Mouse (Mus musculus) olfactory bulb, adult 2 months (tissue): ENCODE data around the gene Phlda1. TPM values are rescaled to one million over a fixed set of nuclear protein-coding genes. Genes with fewer than 3 reads are reported as not detected.

Source experiments
- H3K27ac ChIP-seq: fragments of 200-500 bp; 2 replicates; pipeline ENCODE4 v1.5.1; 2012; ENCODE audit warnings: low read depth, low read length; ENCODE audit not compliant: insufficient read depth
- H3K4me1 ChIP-seq: fragments of 200-500 bp; 2 replicates; pipeline ENCODE4 v1.6.1; 2012; ENCODE audit warnings: low read length; ENCODE audit not compliant: control insufficient read depth, insufficient read depth
- H3K4me3 ChIP-seq: fragments of 200-500 bp; 2 replicates; pipeline ENCODE4 v1.5.1; 2012; ENCODE audit warnings: mild to moderate bottlenecking, low read depth, low read length, moderate library complexity; ENCODE audit not compliant: insufficient read depth
- CTCF ChIP-seq: fragments of 200-500 bp; IDR thresholded peaks from 2 replicates; pipeline ENCODE4 v1.5.1; 2012; ENCODE audit warnings: low read depth, mild to moderate bottlenecking, low read length, moderate library complexity; ENCODE audit not compliant: insufficient read depth
- POLR2A ChIP-seq: fragments of 200-500 bp; IDR thresholded peaks from 2 replicates; pipeline ENCODE4 v1.6.1; 2012; ENCODE audit warnings: mild to moderate bottlenecking, low read depth, low read length, moderate library complexity; ENCODE audit not compliant: insufficient read depth
- WGBS: fragments of 180-500 bp; shearing (Covaris S2); methylation state at CpG from one replicate; pipeline ENCODE4 v1.1.7; 2018; 5-methylcytosine and 5-hydroxymethylcytosine counted together
- polyA plus RNA-seq: library from polyadenylated mRNA; stranded (reverse); fragments of >200 nt; gene quantifications from 2 replicates; pipeline ENCODE4 v1.2.4, GENCODE M21; 2012; ENCODE audit warnings: low replicate concordance; ENCODE audit not compliant: missing spikeins, insufficient read depth, insufficient read length

Gene Phlda1
- polyA plus RNA-seq, 1 experiment = not detected

DNA sequence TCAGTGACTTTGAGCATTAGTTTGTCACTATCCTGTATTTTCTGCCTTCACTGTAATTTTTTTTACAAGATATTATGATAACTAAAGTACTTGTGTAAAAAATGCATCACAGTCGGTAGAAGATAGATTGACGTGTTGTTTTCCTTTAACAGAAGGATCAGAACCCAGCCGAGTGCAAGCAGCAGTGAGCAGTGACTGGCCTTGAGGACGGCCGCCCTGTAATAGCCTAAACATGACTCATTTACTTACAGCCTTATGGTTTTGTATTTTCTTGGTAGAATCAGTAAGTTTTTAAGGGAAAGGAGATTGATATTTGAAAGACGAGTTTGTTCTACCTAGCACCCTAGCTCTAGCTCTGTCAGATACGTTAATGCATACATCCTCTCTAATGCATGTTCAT lies 10.2 kb upstream of the Phlda1 start:
- TF ChIP-seq POLR2A (no peak), CTCF (no peak)
- Histone ChIP-seq H3K4me1 (no peaks in the 10 kb centered on the region), H3K27ac (no peak overlapping the region), H3K4me3 (no peak overlapping the region)
- 82% methylated on average over 7 of the region's 7 CpGs for WGBS

DNA sequence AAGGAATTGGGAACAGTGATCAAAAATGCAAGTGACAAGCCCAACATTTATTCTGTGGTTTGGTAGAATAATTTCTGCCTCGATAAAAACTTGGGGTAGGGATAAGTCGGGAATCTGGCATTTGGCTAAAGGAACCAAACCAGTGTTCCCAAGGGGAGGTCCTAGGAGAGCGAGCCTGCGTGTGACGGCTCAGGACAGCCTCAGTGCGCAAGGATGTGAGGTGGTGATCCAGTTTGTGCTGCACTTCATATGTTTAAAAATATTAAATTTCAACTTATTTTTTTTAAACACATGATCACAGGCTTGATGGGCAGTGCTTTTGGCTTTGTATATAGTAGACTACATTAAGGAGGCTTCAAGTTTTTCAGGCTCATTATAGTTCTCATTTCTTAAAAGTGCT lies 6.2 kb upstream of the Phlda1 start:
- Histone ChIP-seq H3K4me3 (no peak overlapping the region), H3K4me1 (no peaks in the 10 kb centered on the region), H3K27ac (no peak overlapping the region)
- WGBS = 78% methylated on average over 6 of the region's 6 CpGs
- TF ChIP-seq POLR2A (no peak), CTCF (no peak)

GRCm38 (mm10) chr10:111503071-111503470 lies 3.0 kb upstream of the Phlda1 start:
- WGBS = 2% methylated on average over 3 of the region's 3 CpGs
- Histone ChIP-seq H3K4me3 (no peak overlapping the region), H3K4me1 (0 out of 2 replicates have a peak, but pooled peaks cover 2% of the 10 kb centered on the region), H3K27ac (no peak overlapping the region)
- TF ChIP-seq CTCF = no peak
- no peak for TF ChIP-seq POLR2A

DNA sequence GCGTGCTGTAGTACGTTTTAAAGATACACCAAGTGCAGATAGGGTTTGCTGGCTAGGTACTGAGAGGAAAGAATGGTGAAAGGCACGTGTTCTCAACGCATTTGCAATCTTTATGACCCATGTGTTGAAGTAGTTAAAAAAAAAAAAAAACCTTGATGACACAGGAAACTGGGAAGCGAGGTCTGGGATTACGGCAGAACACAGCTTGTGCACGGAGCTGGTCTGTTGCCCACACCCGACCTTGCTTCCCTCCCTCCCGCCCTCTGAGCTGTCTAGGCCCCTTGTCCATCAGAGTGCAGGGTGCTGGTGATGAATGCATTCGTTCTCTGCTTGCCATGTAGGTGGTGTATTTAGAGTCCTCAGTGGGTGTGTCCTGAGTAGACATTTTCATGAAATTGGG lies 2.4 kb upstream of the Phlda1 start:
- WGBS = 45% methylated on average over 10 of the region's 10 CpGs
- H3K4me3 ChIP-seq = no peak overlapping the region
- no peak overlapping the region for H3K27ac ChIP-seq
- H3K4me1 ChIP-seq = 0 out of 2 replicates have a peak, but pooled peaks cover 2% of the 10 kb centered on the region
- TF ChIP-seq POLR2A = no peak
- TF ChIP-seq CTCF = no peak

- H3K27ac ChIP-seq = no peak overlapping the region
- peaks cover 2% of the 10 kb centered on the region; the same call in 1 of the 2 replicates for H3K4me1 ChIP-seq
- 72% methylated on average over 1 of the region's 1 CpGs for WGBS
- no peak overlapping the region for H3K4me3 ChIP-seq
- no peak for TF ChIP-seq CTCF
- TF ChIP-seq POLR2A = no peak
Measured at GRCm38 (mm10) chr10:111504606-111505005, 1.5 kb upstream of the Phlda1 start.

- Histone ChIP-seq H3K4me1 (peaks cover 4% of the 10 kb centered on the region; the same call in 1 of the 2 replicates), H3K4me3 (no peak overlapping the region), H3K27ac (no peak overlapping the region)
- TF ChIP-seq POLR2A (no peak), CTCF (no peak)
- 65% methylated on average over 7 of the region's 7 CpGs for WGBS
Measured at GRCm38 (mm10) chr10:111505406-111505805, 680 bp upstream of the Phlda1 start.

DNA sequence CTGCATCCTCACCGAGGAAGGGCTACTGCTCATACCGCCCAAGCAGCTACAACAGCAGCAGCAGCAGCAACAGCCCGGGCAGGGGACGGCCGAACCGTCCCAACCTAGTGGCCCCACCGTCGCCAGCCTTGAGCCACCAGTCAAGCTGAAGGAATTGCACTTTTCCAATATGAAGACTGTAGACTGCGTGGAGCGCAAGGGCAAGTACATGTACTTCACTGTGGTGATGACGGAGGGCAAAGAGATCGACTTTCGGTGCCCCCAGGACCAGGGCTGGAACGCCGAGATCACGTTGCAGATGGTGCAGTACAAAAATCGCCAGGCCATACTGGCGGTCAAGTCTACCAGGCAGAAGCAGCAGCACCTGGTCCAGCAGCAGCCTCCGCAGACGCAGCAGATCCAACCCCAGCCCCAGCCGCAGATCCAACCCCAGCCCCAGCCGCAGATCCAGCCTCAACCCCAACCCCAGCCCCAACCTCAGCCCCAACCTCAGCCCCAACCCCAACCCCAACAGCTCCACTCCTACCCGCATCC lies 907 bp downstream of the Phlda1 start:
- Histone ChIP-seq H3K4me3 (peak overlapping the region; percentile 86), H3K4me1 (peaks cover 9% of the 10 kb centered on the region), H3K27ac (peak overlapping the region; percentile 93)
- TF ChIP-seq POLR2A = no peak
- WGBS = 0% methylated on average over 23 of the region's 23 CpGs

DNA sequence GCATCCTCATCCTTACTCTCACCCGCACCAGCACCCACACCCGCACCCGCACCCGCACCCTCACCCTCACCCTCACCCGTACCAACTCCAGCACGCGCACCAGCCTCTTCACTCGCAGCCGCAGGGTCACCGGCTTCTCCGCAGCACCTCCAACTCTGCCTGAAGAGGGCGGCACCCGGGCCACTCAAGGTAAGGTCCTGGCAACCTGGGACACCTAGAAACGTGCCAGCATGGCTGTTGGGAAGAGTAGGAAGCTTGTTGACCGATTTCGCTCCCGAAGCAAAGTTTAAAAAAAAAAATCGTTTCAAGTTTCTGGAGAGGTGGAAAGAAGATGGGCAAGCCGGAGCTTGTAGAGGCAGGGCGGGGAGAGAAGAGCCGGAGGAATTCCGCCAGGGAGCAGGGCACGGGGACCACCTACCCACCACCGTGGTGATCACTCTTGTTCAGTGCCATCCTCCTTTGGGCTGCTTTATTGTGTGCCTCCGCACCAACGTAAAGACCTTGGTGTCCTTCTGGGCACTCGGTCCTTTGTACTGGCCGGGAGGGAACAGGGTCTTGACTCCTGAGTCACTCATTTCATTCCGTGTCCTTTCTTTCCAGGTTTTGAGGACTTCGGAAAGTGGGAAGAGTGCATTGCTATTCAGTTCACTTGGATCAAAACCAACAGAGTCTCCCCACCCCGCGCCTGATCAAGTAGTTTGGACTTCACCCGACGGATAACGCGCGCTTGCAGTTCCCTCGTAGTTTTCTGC lies 1.6 kb downstream of the Phlda1 start:
- WGBS = under 1% methylated on average over 38 of the region's 38 CpGs
- Histone ChIP-seq H3K27ac (peak overlapping the region; percentile 93), H3K4me1 (peaks cover 9% of the 10 kb centered on the region), H3K4me3 (peak overlapping the region; percentile 86)
- peak; percentile 23; the same call in 1 of the 2 replicates for TF ChIP-seq POLR2A
- peak; percentile 42; the same call in 1 of the 2 replicates for TF ChIP-seq CTCF

DNA sequence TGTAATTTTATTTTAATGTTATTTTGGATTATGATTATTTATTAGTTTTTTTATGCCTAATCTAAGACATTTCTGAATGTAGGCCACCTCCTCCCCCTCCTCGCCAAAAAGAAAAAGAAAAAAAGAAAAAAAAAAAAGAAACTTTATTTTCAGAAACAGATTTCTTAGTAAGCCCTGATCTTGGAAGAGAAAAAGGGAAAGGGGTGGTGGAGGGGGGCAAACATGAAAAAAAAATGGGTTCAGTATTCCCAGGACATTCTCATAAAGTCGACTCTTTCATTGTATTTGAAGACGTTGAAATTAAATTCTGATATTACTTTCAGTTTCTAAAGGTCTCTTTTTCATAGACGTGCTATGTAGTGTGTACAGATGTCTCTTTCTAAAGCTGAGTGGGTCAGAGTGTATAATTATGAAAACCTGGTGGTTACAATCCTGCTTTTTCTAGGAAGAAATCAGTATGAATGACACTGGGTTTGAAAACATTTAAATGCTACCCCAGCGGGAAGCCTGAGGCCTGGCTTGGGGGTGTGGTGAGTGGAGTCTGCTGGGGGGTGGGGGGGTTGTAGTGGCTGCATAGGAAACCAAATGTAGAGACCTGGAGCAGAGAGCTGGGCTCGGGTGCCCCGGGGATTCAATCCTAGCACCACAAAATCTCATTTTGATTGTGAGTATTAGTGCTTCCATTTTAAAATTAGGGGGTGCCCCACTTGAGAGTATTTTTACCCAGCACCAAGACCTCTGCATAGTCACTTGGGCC lies 2.4 kb downstream of the Phlda1 start:
- WGBS = 10% methylated on average over 7 of the region's 7 CpGs
- H3K4me3 ChIP-seq = peak overlapping the region; percentile 17; the same call in 1 of the 2 replicates
- TF ChIP-seq POLR2A (no peak), CTCF (no peak)
- peaks cover 9% of the 10 kb centered on the region for H3K4me1 ChIP-seq
- no peak overlapping the region for H3K27ac ChIP-seq
